Mouse (Mus musculus) hindbrain, embryonic 13.5 days (tissue): ENCODE measurements around the gene B3gnt2. TPM values are rescaled to one million over a fixed set of nuclear protein-coding genes. Genes with fewer than 3 reads are reported as not detected.

Source experiments
- ATAC-seq: fragments of 200-750 bp; cut with Nextera tagmentation; 2 replicates; pipeline ENCODE4 v1.8.0; 2017; ENCODE audit warnings: moderate TSS enrichment; ENCODE audit not compliant: low FRiP score
- H3K27ac ChIP-seq: fragments of 300-500 bp; sonication (generic); 2 replicates; pipeline ENCODE4 v1.5.1; 2015; ENCODE audit warnings: inconsistent platforms, mild to moderate bottlenecking, moderate library complexity
- H3K27me3 ChIP-seq: fragments of 300-500 bp; sonication (generic); 2 replicates; pipeline ENCODE4 v1.6.1; 2015; ENCODE audit warnings: mild to moderate bottlenecking, inconsistent platforms
- H3K36me3 ChIP-seq: fragments of 300-500 bp; sonication (generic); 2 replicates; pipeline ENCODE4 v1.6.1; 2015; ENCODE audit warnings: mild to moderate bottlenecking, inconsistent platforms
- H3K4me1 ChIP-seq: fragments of 300-500 bp; sonication (generic); replicated peaks from 2 replicates; pipeline ENCODE4 v1.6.1; 2015; ENCODE audit warnings: inconsistent platforms
- H3K4me2 ChIP-seq: fragments of 300-500 bp; sonication (generic); 2 replicates; pipeline ENCODE4 v1.6.1; 2015; ENCODE audit warnings: inconsistent platforms, mild to moderate bottlenecking, moderate library complexity
- H3K4me3 ChIP-seq: fragments of 300-500 bp; sonication (generic); 2 replicates; pipeline ENCODE4 v1.5.1; 2015; ENCODE audit warnings: mild to moderate bottlenecking, inconsistent platforms
- H3K9ac ChIP-seq: fragments of 300-500 bp; sonication (generic); 2 replicates; pipeline ENCODE4 v1.6.1; 2015; ENCODE audit warnings: mild to moderate bottlenecking, inconsistent platforms
- H3K9me3 ChIP-seq: fragments of 300-500 bp; sonication (generic); 2 replicates; pipeline ENCODE4 v1.6.1; 2016; ENCODE audit warnings: inconsistent platforms
- WGBS: fragments of 180-500 bp; shearing (Covaris S2); methylation state at CpG from one replicate; pipeline ENCODE4 v1.1.7; 2015; 5-methylcytosine and 5-hydroxymethylcytosine counted together
- polyA plus RNA-seq: library from polyadenylated mRNA; unstranded; fragments of >200 nt; fragmentation: Nextera tagmentation; extraction: Ambion mirVana; gene quantifications from 2 replicates; pipeline ENCODE4 v1.2.1, GENCODE M21; 2015

The B3gnt2 gene
- 1.1 and 1.5 TPM in 2 replicates for polyA plus RNA-seq

GRCm38 (mm10) chr11:22860335-22861227, at the start of gene B3gnt2:
Gene B3gnt2, minus strand, starts transcription at chr11:22860961.
- H3K4me3 ChIP-seq: peak within 1 kb of the TSS; percentile 69
- no peaks in the 10 kb centered on the region for H3K9me3 ChIP-seq
- H3K27ac ChIP-seq: no peak within 1 kb of the TSS
- 5% methylated on average over 41 of the region's 41 CpGs for WGBS
- H3K9ac ChIP-seq: peak within 1 kb of the TSS; percentile 74
- peaks cover 89% of the 10 kb centered on the region for H3K27me3 ChIP-seq
- H3K4me1 ChIP-seq: peaks cover 30% of the 10 kb centered on the region
- ATAC-seq: 0 out of 2 replicates have a peak, but pooled peaks have one; percentile 8
- H3K4me2 ChIP-seq: peak within 1 kb of the TSS; percentile 98
- no peaks in the 10 kb centered on the region for H3K36me3 ChIP-seq

- H3K9ac ChIP-seq: no peak overlapping the region
- no peak overlapping the region for H3K4me2 ChIP-seq
- H3K4me1 ChIP-seq: no peaks in the 10 kb centered on the region
- no peak for ATAC-seq
- H3K27ac ChIP-seq: no peak overlapping the region
- no peaks in the 10 kb centered on the region for H3K36me3 ChIP-seq
- H3K9me3 ChIP-seq: no peaks in the 10 kb centered on the region
- H3K27me3 ChIP-seq: no peaks in the 10 kb centered on the region
- H3K4me3 ChIP-seq: no peak overlapping the region
Measured at GRCm38 (mm10) chr11:22906453-22906865, 45.7 kb upstream of the B3gnt2 start.

GRCm38 (mm10) chr11:22902923-22903322, 42.2 kb upstream of the B3gnt2 start:
- no peaks in the 10 kb centered on the region for H3K4me1 ChIP-seq

GRCm38 (mm10) chr11:22900041-22900440, 39.3 kb upstream of the B3gnt2 start:
- no peaks in the 10 kb centered on the region for H3K4me1 ChIP-seq
- ATAC-seq: no peak
- no peaks in the 10 kb centered on the region for H3K9me3 ChIP-seq
- no peak overlapping the region for H3K9ac ChIP-seq
- no peaks in the 10 kb centered on the region for H3K27me3 ChIP-seq
- H3K27ac ChIP-seq: no peak overlapping the region
- H3K4me2 ChIP-seq: no peak overlapping the region
- H3K36me3 ChIP-seq: 0 out of 2 replicates have a peak, but pooled peaks cover 3% of the 10 kb centered on the region
- no peak overlapping the region for H3K4me3 ChIP-seq
- 94% methylated on average over 3 of the region's 3 CpGs for WGBS

More at GRCm38 (mm10) chr11:22902923-22903322, 42.2 kb upstream of the B3gnt2 start:
- H3K4me2 ChIP-seq: no peak overlapping the region
- H3K27ac ChIP-seq: no peak overlapping the region
- H3K9ac ChIP-seq: no peak overlapping the region
- H3K27me3 ChIP-seq: no peaks in the 10 kb centered on the region
- H3K4me3 ChIP-seq: no peak overlapping the region
- H3K36me3 ChIP-seq: 0 out of 2 replicates have a peak, but pooled peaks cover 3% of the 10 kb centered on the region
- ATAC-seq: no peak
- no peaks in the 10 kb centered on the region for H3K9me3 ChIP-seq
- WGBS: 92% methylated on average over 2 of the region's 2 CpGs

- ATAC-seq: no peak
- no peak overlapping the region for H3K4me2 ChIP-seq
- H3K27ac ChIP-seq: no peak overlapping the region
- H3K27me3 ChIP-seq: no peaks in the 10 kb centered on the region
- H3K4me1 ChIP-seq: peaks cover 11% of the 10 kb centered on the region; the same call in 1 of the 2 replicates
- H3K36me3 ChIP-seq: 0 out of 2 replicates have a peak, but pooled peaks cover 3% of the 10 kb centered on the region
- no peaks in the 10 kb centered on the region for H3K9me3 ChIP-seq
- WGBS: 98% methylated on average over 4 of the region's 4 CpGs
- no peak overlapping the region for H3K9ac ChIP-seq
- H3K4me3 ChIP-seq: no peak overlapping the region
Measured at GRCm38 (mm10) chr11:22897642-22898041, 36.9 kb upstream of the B3gnt2 start.

- WGBS: 96% methylated on average over 4 of the region's 4 CpGs
- no peak overlapping the region for H3K9ac ChIP-seq
- no peaks in the 10 kb centered on the region for H3K9me3 ChIP-seq
- no peak overlapping the region for H3K4me3 ChIP-seq
- no peaks in the 10 kb centered on the region for H3K27me3 ChIP-seq
- H3K4me1 ChIP-seq: peaks cover 14% of the 10 kb centered on the region; the same call in 1 of the 2 replicates
- H3K36me3 ChIP-seq: 0 out of 2 replicates have a peak, but pooled peaks cover 3% of the 10 kb centered on the region
- no peak overlapping the region for H3K4me2 ChIP-seq
- ATAC-seq: no peak
- H3K27ac ChIP-seq: no peak overlapping the region
Measured at GRCm38 (mm10) chr11:22897127-22897526, 36.4 kb upstream of the B3gnt2 start.

- Histone ChIP-seq H3K9me3 (no peaks in the 10 kb centered on the region), H3K27ac (no peak overlapping the region), H3K36me3 (no peaks in the 10 kb centered on the region), H3K27me3 (no peaks in the 10 kb centered on the region), H3K4me2 (no peak overlapping the region), H3K4me1 (peaks cover 14% of the 10 kb centered on the region; the same call in 1 of the 2 replicates), H3K4me3 (no peak overlapping the region), H3K9ac (no peak overlapping the region)
- 44% methylated on average over 3 of the region's 3 CpGs for WGBS
- peak; percentile 54; the same call in 1 of the 2 replicates for ATAC-seq
Measured at GRCm38 (mm10) chr11:22893075-22893474, 32.3 kb upstream of the B3gnt2 start.

GRCm38 (mm10) chr11:22892466-22892865, 31.7 kb upstream of the B3gnt2 start:
- no peak for ATAC-seq
- Histone ChIP-seq H3K4me1 (peaks cover 14% of the 10 kb centered on the region; the same call in 1 of the 2 replicates), H3K27me3 (no peaks in the 10 kb centered on the region), H3K27ac (no peak overlapping the region), H3K4me2 (no peak overlapping the region), H3K9ac (no peak overlapping the region), H3K36me3 (no peaks in the 10 kb centered on the region), H3K9me3 (no peaks in the 10 kb centered on the region), H3K4me3 (no peak overlapping the region)
- 74% methylated on average over 6 of the region's 6 CpGs for WGBS

- Histone ChIP-seq H3K27me3 (no peaks in the 10 kb centered on the region), H3K36me3 (no peaks in the 10 kb centered on the region), H3K4me3 (no peak overlapping the region), H3K27ac (no peak overlapping the region), H3K4me1 (peaks cover 14% of the 10 kb centered on the region; the same call in 1 of the 2 replicates), H3K9ac (no peak overlapping the region), H3K4me2 (no peak overlapping the region), H3K9me3 (no peaks in the 10 kb centered on the region)
- 96% methylated on average over 7 of the region's 7 CpGs for WGBS
- no peak for ATAC-seq
Measured at GRCm38 (mm10) chr11:22891876-22892275, 31.1 kb upstream of the B3gnt2 start.

GRCm38 (mm10) chr11:22891242-22891641, 30.5 kb upstream of the B3gnt2 start:
- Histone ChIP-seq H3K9ac (no peak overlapping the region), H3K9me3 (no peaks in the 10 kb centered on the region), H3K36me3 (no peaks in the 10 kb centered on the region), H3K4me1 (peaks cover 14% of the 10 kb centered on the region; the same call in 1 of the 2 replicates), H3K4me2 (no peak overlapping the region), H3K27me3 (no peaks in the 10 kb centered on the region), H3K27ac (no peak overlapping the region), H3K4me3 (no peak overlapping the region)
- no peak for ATAC-seq
- 82% methylated on average over 9 of the region's 9 CpGs for WGBS

GRCm38 (mm10) chr11:22889224-22889623, 28.5 kb upstream of the B3gnt2 start:
- Histone ChIP-seq H3K36me3 (no peaks in the 10 kb centered on the region), H3K4me1 (peaks cover 14% of the 10 kb centered on the region; the same call in 1 of the 2 replicates), H3K4me2 (no peak overlapping the region), H3K4me3 (no peak overlapping the region), H3K9me3 (no peaks in the 10 kb centered on the region), H3K27me3 (no peaks in the 10 kb centered on the region), H3K9ac (no peak overlapping the region), H3K27ac (no peak overlapping the region)
- no peak for ATAC-seq
- 94% methylated on average over 3 of the region's 3 CpGs for WGBS

GRCm38 (mm10) chr11:22886991-22887390, 26.2 kb upstream of the B3gnt2 start:
- Histone ChIP-seq H3K9ac (no peak overlapping the region), H3K4me2 (no peak overlapping the region), H3K36me3 (no peaks in the 10 kb centered on the region), H3K9me3 (no peaks in the 10 kb centered on the region), H3K27ac (no peak overlapping the region), H3K27me3 (no peaks in the 10 kb centered on the region), H3K4me3 (no peak overlapping the region), H3K4me1 (no peaks in the 10 kb centered on the region)
- 93% methylated on average over 4 of the region's 4 CpGs for WGBS
- no peak for ATAC-seq
